Mouse (Mus musculus): Measurements from ENCODE around the gene Pzp.

Gene Pzp

GRCm38 (mm10) chr6:128495346-128495745 lies 31.2 kb downstream of the Pzp start:
- TF ChIP-seq GATA4 (IDR thresholded peaks at IDR 0.05; ENCODE audit: insufficient replicate concordance, low read length) = no peak

GRCm38 (mm10) chr6:128494646-128495331 lies 31.7 kb downstream of the Pzp start:
- TF ChIP-seq GATA4 (IDR thresholded peaks at IDR 0.05; ENCODE audit: insufficient replicate concordance, low read length) = no peak

- TF ChIP-seq GATA4 (IDR thresholded peaks at IDR 0.05; ENCODE audit: insufficient replicate concordance, low read length) = no peak
Observed at GRCm38 (mm10) chr6:128491916-128492315, 34.6 kb downstream of the Pzp start.

- TF ChIP-seq GATA4 (IDR thresholded peaks at IDR 0.05; ENCODE audit: insufficient replicate concordance, low read length) = no peak
Observed at GRCm38 (mm10) chr6:128490141-128490540, 36.4 kb downstream of the Pzp start.

- no peak for TF ChIP-seq GATA4 (IDR thresholded peaks at IDR 0.05; ENCODE audit: insufficient replicate concordance, low read length)
Observed at GRCm38 (mm10) chr6:128487736-128488135, 38.8 kb downstream of the Pzp start.

- no peak for TF ChIP-seq GATA4 (IDR thresholded peaks at IDR 0.05; ENCODE audit: insufficient replicate concordance, low read length)
Observed at GRCm38 (mm10) chr6:128479463-128480454, 46.8 kb downstream of the Pzp start.

GRCm38 (mm10) chr6:128477495-128477894 lies 49.0 kb downstream of the Pzp start:
- TF ChIP-seq GATA4 (IDR thresholded peaks at IDR 0.05; ENCODE audit: insufficient replicate concordance, low read length) = no peak

GRCm38 (mm10) chr6:128474112-128474511 lies 52.4 kb downstream of the Pzp start:
- no peak for TF ChIP-seq GATA4 (IDR thresholded peaks at IDR 0.05; ENCODE audit: insufficient replicate concordance, low read length)

- no peak for TF ChIP-seq GATA4 (IDR thresholded peaks at IDR 0.05; ENCODE audit: insufficient replicate concordance, low read length)
Observed at GRCm38 (mm10) chr6:128469451-128469850, 57.1 kb downstream of the Pzp start.

GRCm38 (mm10) chr6:128467298-128467697 lies 59.2 kb downstream of the Pzp start:
- TF ChIP-seq GATA4 (IDR thresholded peaks at IDR 0.05; ENCODE audit: insufficient replicate concordance, low read length) = no peak

GRCm38 (mm10) chr6:128466563-128466962 lies 60.0 kb downstream of the Pzp start:
- no peak for TF ChIP-seq GATA4 (IDR thresholded peaks at IDR 0.05; ENCODE audit: insufficient replicate concordance, low read length)

- no peak for TF ChIP-seq GATA4 (IDR thresholded peaks at IDR 0.05; ENCODE audit: insufficient replicate concordance, low read length)
Observed at GRCm38 (mm10) chr6:128466043-128466442, 60.5 kb downstream of the Pzp start.

GRCm38 (mm10) chr6:128464996-128465395 lies 61.5 kb downstream of the Pzp start:
- no peak for TF ChIP-seq GATA4 (IDR thresholded peaks at IDR 0.05; ENCODE audit: insufficient replicate concordance, low read length)

- TF ChIP-seq GATA4 (IDR thresholded peaks at IDR 0.05; ENCODE audit: insufficient replicate concordance, low read length) = no peak
Observed at GRCm38 (mm10) chr6:128461606-128462005, 64.9 kb downstream of the Pzp start.

GRCm38 (mm10) chr6:128460729-128461503 lies 65.6 kb downstream of the Pzp start:
- TF ChIP-seq GATA4 (IDR thresholded peaks at IDR 0.05; ENCODE audit: insufficient replicate concordance, low read length) = no peak
